Mouse (Mus musculus) heart, adult 11 months (tissue): ENCODE data around the gene Reep6.
"Not testable (repeated sequence)": the region's sequence is repeated elsewhere in the genome, so short reads cannot be mapped to it uniquely, and the experiment has no call there.

Source experiments
- DNase-seq: peaks from one replicate; pipeline ENCODE4 v3.0.0; 2022

The Reep6 gene

DNA sequence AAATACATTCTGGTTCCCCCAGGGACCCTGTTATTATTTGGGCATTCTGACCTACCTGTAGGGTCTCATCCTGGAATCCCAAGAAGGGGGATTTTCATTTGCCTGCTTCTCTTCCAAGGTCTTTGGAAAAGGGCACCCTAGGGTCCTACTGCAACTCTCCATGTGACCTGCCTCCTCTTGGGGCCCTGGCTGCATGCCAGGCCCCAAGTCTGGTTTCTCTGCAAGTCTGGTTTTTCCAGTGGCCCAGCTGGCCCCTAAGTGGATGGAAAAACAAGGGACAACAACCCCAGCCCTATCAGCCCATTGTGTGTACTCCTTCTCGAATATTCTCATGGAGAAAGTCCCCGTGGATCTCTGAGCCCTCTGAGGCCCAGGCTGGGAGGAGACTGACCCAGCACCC, 1.1 kb downstream of the Reep6 start:
- DNase-seq = no peak

DNA sequence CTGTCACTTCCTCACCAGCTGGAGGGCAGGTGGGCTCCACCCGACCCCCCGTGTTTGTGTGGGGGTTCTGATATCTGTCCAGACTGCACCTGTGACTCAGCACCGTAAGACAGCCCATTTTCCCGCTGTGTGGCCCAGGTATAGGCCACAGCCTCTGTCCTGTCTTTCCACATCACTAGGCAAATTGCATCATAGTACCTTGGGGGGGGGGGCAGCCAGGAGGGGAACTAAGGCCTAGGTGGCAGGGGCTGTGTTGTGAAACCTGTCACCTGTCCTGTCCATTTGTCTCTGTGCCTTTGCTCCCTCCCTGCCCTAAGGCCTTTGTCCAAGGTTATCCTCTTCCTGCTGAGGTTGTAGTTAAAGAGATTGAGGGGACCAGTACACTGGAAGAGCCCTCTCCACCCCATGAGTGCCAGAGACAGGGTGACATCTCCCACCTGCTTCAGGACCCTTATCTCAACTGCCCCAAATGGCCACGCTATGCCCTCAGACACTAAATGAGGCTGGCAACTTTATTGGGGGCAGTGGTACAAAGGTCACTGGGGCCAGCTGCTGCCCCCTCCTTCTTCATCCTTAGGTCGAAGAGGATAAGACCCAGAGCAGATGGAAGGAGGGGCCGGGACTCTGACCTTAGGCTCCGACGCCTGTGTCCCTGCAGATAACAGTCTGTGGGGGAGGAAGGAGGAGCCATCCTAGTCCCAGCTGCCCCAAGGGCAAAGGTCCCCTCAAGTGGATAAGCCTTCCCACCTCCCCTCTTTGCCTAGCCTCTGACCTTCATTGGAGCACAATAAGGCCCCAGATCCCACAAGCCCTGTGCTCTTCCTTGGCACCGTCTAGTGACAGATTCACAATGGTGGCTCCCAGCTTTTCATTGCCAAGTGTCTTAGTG, 2.1 kb downstream of the Reep6 start:
- no peak for DNase-seq

DNA sequence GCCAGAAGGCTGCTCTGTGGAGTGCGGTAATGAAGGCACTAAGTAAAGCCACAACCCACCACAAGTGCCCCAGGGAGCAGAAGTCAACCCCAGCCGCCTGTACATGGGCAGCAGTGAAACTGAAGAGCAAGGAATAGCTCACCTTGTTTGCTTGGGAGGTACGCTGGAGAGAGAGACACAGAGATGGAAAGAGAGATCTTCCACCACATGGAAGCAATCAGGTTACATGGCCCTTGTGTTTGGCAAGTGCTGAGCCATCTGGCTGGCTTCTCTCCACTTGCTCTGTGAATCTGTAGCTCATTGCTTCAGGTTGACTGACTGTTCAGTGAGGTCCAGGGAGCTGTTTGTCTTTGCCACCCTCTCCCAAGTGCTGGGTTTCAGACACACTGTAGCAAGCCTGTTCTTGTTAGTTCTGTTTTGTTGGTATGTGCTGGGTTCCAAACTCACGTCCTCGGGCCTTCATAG, 2.8 kb downstream of the Reep6 start:
- no peak for DNase-seq

DNA sequence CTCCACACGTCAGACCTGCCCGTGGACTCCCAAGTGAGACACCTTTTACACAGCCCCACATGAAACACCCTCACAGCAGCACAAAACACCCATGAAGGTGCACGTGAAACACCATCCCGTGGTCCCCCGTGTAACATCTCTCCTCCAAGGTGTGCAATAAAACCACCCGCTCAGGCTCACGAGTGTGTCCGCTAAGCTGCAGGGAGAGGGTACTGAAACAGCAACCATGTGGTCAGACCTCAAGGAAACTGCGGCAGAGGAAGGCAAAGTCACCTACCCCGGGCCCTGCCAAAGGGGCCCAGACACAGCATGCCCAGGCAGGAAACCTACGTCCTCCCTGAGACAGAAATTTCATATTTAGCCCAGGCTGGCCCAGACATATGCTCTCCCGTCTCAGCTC, 6.5 kb downstream of the Reep6 start:
- DNase-seq = no peak

DNA sequence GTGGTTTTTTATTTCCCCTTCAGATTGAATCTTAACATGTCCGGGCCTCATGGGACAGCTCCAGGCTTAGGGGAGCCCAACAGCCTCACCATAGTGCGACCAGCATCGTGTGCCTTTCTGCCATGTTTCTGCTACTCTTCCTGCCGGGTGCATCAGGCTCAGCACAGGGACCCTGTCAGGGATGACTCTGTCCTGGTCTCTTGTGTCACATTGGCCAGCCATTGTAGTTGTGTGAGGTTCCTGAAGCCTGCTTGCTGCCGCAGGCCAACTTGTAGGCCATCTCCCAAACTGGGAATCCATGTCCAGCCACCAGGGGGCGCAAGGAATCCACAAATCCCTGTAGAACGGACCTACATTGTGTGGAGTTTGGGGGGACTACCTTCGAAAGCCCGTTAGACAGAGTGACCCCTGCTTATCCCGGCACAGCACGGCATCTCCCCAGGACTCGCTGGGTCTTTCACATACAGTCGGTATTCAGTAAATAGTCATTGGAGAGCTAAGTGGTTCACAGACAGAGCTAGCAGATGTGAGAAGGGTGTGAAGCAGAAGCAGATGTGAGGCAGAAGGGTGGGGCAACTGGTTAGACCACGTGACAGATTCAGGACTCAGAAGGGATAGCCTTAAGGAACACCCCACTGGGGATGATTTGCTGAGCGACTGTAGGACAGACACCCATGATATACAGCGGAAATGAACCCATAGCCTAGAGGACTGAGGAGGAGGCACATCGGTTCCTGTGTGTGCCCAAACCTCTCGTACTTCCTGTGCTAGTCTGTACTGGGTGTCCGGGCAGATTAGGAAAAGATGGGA, 10.4 kb downstream of the Reep6 start:
- DNase-seq = peak; percentile 98

DNA sequence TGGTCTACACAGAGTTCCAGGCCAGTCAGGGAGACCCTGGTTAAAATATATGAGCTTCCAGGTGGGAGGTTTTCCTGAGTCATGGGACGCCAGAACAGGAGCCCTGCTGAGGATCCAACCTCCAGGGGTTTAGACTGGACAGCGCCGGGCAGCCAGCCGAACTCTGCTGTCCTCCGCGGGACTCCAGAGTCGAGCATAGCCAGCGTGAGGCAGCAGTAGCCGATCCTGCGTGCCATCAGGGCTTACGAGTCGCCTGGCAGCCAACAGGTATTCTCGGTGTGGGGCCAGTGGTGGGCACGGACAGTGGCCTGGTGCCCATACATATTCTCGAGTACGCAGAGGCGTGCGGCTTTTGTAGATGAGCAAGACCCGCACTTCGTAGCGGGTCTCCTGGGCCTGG, 11.3 kb downstream of the Reep6 start:
- DNase-seq = peak; percentile 93

DNA sequence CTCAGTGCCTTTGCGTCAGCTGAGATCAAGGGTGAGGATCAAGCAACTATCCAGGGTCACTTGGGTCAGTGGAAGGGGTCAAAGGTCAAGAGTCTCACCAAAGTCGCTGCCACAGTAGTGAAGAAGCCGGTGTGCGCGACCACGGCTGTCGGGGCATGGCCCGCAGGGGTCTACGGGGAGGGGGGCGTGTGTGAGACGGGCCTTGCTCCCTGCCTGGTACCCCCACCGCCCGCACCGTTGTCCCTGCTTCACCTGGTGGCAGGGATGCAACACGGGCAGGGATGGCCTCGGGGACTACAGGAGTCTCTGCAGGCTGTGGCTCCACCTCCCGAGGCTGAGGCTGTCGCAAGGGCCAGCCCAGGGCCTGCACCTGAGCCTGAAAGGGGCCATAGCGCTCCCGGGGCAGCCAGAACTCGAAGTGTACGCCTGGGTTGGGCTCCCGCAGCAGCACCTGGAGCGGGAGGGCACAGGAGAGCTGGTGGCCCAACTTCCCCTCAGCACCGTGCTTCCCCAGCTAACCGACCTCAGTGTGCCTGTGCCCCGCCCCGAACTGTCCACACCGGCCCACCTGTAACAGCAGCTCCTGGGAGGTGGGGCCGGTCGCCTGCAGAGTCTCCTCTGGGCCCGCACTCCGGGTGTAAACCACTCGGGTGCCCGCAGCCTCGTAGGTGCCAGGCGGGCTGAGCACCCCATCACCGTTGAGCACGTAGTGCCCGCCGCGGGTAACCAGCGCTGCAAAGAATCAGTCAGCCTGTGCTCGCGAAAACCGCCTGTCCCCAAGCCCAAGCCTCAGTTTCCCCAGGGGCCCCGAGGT, 11.9 kb downstream of the Reep6 start:
- peak; percentile 94 for DNase-seq

DNA sequence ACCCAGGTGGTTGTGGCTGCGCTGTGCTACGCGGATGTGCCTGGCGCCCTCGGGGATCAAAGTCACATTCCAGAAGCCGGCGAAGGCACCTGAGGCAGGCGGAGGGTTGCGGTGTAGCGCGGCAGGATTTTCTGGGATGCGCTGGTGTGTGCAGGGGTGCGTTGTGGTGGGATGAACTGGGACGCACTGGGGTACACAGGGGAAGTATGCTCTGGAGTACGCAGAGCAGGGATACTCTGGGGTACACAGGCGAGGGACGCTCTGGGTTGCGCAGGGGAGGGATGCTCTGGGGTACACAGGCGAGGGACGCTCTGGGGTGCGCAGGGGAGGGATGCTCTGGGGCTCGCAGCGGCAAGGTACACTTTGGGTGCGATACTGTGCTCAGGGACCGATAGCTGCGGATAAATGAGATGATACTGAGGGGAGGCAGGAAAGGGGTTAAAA, 12.6 kb downstream of the Reep6 start:
- DNase-seq = peak; percentile 93

DNA sequence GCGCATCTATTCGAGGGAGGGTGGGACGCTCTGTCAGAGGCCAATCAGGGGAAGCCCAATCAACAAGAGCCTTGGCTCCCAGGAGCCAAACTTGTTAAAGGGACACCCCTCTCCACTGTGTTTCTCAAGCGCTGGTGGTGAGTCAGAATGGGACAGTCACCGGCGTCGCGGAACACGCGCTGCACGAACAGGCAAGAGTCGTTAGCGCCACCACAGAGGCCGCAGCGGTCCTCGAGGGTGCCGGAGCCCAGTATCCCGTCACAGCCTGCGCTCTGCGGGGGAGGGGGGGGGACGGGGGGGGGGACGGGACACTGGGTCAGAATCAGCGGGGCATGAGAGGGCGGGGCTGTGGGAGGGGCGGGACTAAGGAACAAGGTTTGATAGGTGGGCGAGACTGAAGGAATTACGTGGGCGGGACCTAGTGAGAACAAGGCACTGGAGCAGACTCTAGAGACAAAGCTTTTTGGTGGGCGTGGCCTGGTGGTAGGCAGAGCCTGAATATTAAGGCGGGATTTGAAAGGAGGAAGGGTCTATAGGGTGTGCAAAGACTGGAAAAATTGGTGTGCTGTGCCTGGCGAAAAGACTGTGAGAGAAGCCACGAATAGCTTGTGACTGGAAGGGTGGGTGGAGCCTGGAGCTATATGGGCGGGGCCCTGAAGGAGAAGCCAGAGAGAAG, 13.1 kb downstream of the Reep6 start:
- peak; percentile 97 for DNase-seq

DNA sequence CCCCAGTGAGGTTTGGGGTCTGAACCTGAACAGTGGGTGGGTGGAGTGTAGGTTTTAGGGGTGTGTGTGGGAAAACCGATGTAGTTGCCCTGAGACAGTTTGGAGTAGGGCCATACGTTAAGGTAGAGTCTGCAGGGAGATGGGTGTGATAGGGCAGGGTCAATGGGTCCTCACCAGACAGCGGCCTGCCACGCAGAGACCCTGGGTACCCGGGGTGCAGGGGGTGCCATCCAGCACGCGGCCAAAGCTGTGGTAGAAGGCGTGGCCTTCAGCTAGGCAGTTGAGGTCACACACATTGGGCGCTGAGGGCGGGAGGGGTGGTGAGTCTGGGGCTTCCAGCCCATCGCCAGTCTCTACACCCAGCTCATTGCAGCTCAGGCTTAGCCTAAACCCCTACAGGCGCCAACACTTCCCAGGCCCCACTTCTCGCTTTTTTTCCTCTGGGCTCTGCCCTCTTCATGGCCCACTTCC, 13.7 kb downstream of the Reep6 start:
- DNase-seq = peak; percentile 95

DNA sequence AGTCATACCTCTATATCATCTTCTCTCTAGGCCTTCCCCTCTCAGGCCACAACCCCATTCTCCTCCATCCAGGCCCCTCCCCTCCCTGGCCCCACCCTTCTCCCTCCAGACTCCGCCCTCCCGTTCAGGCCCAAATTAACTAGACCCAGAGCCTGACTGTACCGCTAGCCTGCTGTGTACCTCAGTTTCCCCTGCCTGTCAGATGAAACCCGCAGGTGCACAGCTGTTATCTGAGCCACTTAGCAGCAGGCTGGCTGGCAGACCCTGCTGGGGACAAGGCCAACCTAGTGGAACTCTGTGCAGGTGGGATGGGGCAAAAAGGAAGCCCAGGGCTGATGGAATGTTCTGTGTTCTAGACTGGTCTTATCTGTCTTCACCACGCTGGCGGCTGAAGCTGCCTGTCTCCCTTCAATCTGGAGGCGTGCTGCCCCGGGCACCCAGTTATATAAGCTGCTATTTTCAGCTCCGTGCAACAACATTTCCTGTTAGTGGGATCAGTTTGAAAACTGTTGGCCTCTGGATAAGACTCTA, 14.4 kb downstream of the Reep6 start:
- peak; percentile 98 for DNase-seq

DNA sequence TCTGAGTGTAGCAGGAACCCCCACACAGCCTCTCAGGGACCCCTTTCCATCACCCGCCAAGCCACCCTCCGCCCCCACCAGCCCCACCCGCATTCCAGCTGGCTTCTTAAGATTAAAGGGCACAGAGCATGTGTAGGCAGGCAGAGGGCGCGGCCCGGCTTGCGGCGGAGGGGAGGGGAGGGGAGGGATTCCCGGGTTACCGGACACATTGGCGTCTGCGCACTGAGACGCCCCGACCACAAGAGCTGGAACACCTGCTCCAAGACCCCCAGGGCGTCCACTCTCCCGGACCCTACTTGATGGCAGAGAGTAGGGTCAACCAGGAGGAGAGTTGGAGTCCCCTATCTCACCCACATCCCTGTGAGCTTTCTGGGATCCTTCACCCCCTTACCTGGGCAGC, 15.4 kb downstream of the Reep6 start:
- peak; percentile 95 for DNase-seq

DNA sequence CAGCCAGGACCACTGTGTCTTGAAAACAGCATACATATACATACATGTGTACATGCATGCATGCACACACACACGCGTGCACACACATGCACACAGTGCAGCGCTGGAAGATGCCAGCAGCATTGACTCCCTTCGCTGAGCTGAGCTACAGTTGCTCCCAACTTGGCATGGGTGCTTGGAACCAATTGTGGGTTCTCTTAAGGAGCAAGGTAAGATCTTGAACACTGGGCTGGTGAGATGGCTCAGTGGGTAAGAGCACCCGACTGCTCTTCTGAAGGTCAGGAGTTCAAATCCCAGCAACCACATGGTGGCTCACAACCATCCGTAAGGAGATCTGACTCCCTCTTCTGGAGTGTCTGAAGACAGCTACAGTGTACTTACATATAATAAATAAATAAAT, 16.2 kb downstream of the Reep6 start:
- not testable (repeated sequence) for DNase-seq

DNA sequence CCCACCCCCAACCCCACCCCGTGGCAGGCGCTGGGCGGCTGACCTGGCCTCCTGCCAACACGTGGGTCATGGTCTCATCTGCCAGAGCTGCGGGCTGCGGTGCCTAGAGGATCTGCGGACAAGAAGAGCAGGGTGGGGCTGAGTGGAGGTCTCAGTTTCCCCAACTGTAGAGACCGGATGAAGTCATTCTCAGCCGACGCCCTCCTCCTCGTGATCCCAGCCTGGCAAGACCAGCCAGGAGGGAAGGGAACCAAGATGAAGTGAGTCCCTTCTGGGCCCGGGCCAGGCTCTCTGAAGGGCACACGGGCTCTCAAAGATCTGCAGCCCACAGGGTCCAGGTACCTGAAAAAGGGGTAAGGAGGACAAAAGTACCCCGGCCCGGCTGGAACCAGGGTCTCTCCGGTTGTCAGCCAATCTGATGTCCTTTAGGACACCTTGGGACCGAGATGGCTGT, 17.8 kb downstream of the Reep6 start:
- peak; percentile 97 for DNase-seq

DNA sequence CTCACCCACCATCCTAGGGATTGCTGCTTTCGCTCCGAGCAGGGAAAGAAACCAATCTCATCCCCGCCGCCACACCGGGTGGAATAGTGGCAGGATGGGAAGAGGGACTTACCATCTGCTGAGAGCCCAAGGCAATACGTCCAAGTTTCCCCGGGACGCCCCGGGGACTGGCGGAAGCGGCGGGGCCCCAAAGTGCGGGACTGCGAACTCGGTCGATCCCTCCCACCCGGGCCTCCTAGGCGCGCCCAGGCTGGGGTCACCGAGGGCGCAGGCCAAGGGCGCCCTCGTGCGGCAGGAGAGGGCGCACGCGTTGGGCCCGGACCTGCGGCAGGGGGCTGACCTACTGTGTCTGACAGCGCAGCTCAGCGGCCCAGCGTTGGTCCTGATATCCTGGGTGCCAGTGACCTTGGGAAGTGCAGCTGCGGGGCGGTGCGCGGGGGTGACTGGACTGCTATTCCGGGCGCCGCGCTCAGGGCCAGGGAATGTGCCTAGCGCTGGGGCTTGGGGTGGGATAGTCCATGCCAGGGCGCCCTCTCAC, 18.6 kb downstream of the Reep6 start, which contains the start of gene Adamtsl5:
TSS of gene Adamtsl5 (minus strand) at position 169 of the 538 bp plus-strand sequence.
- peak; percentile 99 for DNase-seq

DNA sequence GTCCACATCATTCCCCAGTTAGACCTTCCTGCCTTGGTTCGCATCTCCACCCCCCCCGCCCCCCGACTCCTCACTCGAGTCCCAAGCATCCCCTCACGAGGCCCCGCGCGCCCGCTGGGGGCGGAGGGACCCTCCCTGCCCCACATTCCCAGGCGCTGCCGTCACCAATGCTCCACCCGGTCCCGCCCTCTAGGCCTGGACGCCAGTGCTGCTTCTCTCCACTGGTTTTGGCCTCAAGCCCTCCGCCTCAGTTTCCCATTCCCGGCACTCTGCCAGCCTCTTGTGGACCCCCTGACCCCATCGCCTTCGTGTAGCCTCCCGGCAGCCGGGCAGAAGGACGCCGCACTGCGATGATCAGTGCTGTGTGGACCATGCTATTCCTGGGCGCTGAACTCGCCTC, 19.2 kb downstream of the Reep6 start:
- DNase-seq = peak; percentile 97

DNA sequence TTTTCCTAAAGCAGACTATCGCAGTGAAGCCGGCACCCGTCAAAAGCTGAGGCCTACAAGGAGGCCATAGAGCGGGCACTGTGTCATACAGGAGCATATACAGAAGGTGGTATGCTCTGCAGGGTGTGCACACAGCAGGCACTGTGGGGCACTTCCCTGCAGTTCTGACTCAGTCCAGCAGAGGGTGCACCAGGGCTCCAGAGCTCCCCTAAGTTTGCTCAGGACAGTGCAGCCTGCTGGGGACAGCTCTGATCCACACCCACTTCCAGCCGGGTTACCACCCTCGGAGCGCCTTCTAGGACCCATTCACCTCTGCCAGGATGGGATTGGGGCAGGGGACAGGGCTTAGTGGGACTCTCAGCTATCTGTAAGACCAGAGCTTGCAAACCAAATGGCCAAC, 20.5 kb downstream of the Reep6 start:
- DNase-seq = peak; percentile 97

DNA sequence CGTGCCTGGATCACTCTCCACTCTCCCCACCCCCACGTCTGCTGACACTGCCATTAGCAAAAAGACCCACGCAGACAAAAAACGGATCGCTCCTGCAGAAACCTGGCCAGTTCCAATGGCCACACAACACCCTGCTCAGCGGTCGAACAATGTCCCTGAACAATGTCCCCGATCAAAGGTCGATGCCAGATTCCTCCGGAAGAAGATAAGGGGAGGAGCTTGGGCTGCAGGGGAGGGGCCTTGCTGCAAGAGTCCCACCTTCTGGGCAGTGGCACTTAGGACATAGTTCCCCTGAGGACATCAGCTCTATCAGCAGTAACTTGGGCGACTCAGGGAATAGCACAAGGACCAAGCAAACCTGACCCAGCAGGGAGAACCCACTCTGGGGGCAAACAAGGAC, 22.1 kb downstream of the Reep6 start:
- DNase-seq = no peak

DNA sequence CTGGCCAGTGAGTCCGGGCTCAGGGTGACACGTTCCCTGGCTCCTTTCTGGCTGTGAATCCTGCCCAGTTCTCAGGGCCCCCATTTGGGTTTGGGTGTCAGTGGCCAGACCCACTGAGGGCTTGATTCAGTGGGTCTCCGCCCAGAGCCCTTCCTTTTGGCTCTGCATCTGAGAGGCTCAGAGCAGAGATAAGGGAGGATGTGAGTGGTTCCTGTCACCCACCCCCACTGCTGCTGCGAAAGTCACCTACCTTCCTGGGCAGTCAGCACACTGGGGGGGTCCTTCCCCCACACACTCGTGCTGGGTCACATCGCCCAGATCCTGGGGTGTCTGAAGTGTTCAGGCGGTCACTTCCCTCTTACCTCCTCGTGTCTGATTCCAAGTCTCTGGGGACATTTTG, 23.0 kb downstream of the Reep6 start:
- no peak for DNase-seq

DNA sequence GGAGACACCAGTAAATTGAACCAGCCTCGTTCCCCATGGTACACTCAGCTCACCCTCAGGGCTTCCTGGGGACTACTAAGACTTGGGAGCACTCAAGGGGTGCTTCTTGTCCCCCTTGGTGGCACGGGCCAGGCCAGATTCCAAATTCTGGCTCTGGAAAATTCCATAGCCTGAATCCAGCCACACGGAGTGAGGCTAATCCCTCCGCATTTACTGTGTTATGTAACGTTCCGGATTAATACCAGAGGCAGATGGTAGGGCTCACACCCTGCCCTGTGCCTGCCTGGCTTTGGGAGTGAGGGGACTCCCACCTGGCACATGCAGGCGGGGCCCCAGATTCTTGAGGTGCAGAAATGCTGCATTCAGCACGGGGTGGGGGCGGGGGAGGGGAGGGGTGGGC, 25.7 kb downstream of the Reep6 start:
- DNase-seq = no peak

DNA sequence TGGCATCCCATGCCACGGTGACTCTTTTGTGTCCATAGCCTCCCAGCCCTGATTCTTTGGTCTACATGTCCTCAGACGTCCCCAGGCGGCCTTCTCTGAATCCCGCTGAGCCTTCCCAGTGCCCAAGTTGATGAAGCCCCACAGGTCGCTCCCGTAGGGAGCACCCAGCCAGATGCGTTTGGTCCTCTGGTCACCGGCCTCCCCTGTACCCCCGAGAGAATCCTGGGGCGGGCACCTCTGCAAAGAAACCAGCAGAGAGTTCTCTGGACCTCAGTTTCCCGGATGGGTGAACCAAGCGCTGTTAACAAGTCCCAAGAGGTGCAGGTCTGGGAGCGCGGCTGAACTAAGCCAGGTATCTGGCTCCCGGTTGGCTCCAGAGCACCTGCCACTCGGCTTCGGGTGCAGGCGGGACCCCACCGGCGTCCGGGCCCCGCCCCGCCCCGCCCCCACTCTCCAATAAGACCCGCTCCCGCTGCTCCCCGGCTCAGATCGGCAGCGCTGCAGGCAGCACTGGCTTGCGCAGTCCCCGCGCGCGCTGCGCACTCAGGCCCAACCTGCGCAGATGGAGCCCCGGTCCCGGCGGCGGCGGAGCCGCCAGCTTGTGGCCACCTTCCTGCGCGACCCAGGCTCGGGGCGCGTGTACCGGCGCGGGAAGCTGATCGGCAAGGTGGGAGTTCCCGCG, 26.4 kb downstream of the Reep6 start, which contains the start of gene Plk5:
TSS of gene Plk5 (plus strand) at position 459 of the 682 bp plus-strand sequence.
- DNase-seq = no peak
